Mouse (Mus musculus): ENCODE measurements around the gene Gcnt4.

DNA sequence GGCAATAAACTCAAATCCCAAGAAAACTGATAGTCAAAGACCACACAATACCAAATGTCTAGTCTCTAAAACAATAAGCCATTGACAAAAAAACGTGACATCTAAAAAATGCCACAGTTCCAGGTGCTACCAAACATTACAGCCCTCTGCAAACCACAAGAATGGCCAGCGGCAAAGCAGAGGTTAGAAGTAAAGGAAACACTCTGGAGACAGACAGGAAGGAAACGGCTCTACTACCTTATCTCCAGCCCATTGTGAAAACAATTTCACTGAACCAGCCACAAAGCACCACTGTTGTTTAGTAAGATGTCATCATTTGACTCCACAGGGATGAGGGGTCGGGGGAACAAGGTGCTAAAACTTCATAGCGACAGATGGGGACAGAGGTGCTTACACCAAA is 70.8 kb downstream of the Gcnt4 start:
- TF ChIP-seq CTCF (IDR thresholded peaks at IDR 0.05; ENCODE audit: borderline replicate concordance, extremely low read depth, insufficient read depth, insufficient read length) (no peak), POLR2A (IDR thresholded peaks at IDR 0.05; ENCODE audit: borderline replicate concordance, extremely low read depth, insufficient read depth, insufficient read length, poor library complexity, severe bottlenecking) (no peak)

Measured in brain, embryonic 14.5 days (tissue).